Mouse (Mus musculus): Measurements from ENCODE around the gene Gemin2. TPM values are rescaled to one million over a fixed set of nuclear protein-coding genes. Genes with fewer than 3 reads are reported as not detected.

Gene Gemin2
- 22.4 and 25.3 TPM in 2 replicates for polyA plus RNA-seq (2012; rRNA removed)

DNA sequence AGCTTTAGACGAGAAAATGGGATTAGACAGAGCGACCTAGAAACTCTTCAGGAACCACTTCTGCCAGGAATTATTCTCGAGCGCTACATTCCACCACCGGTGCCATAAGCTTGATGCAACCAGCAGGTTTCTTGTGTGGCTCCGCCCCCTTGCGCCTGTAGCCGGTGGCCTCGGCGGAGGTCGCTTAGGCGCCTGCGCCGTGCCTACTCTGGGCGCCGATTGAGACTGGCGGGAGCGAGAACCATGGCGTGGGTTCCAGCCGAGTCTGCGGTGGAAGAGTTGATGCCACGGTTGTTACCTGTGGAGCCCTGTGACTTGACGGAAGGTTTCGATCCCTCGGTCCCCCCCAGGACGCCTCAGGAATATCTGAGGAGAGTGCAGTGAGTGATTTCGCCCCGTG lies at the start of gene Gemin2:
TSS of gene Gemin2 (plus strand) at position 160 of the 400 bp plus-strand sequence.

DNA sequence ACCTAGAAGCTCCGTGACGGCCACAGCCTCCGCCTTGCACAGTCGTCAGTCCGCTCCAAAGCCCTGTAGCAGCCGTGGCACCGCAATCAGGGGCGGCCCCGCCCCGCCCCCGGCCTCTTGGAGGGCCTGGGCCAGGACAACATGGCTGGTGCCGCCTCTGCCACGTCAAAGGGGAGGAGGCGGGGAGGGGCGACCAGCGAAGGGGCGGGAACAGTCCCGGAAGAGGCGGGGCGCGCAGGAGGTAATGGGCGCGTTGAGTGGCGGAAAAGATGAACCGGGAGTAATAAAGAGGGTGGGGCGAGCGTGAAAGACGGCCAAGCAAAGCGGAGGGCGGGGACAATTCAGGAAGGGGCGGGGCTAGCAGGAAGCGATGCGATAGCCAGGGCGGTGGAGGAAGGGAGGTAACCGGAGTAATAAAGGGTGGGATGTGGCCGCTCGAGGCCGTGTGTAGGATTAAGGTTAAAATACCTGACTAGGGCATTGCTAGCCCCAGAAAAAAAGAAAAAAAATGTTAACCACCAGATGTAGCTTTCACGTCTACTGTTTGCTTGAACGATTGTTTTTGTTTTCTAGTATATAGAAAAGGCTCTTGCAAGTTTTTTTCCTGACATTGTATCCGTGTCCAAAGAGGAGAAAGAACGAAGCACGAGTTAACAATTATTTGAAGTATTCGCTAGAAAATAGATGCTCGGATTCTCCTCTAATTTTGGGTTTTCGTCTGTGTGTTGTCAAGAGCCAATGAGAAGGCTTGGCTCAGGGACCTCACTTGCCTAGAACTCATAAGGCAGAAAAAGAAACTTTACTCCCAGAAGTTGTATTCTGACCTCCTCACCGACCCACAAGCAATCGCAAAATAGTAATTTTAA lies 1.1 kb upstream of the Gemin2 start, which contains the start of gene Sec23a:
TSS of gene Sec23a (minus strand) at position 174 of the 866 bp plus-strand sequence.

DNA sequence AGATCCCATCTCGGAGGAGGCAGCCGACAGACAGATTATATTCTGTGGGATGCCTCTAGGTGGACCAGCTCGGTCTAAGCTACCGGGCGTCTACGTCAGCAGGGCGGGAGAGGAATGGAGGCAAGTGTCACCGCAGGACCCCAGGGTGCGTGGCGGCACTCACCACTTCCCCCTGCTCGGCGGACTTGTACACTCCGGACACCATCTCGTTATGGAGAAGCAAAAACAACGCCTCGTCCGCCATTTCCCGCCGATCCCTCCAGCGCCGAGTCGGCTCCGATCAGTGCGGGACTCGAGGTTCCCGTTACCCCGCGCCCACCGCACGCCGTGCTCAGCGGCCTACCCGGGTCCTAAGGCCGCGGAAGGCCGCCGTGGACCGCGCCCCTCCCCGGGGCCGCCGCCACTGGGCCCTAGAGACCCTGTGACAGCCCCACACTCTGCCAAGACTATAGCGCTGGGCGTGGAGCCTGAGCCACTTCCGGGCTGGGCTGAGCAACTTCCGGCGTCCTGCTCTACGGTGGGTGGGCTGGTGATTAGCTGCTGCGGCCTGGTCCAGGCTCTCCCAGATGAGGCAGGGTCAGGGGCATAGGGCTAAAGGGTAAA lies 47.9 kb downstream of the Gemin2 start, which contains the start of gene Trappc6b:
TSS of gene Trappc6b (minus strand) at position 480 of the 603 bp plus-strand sequence.

DNA sequence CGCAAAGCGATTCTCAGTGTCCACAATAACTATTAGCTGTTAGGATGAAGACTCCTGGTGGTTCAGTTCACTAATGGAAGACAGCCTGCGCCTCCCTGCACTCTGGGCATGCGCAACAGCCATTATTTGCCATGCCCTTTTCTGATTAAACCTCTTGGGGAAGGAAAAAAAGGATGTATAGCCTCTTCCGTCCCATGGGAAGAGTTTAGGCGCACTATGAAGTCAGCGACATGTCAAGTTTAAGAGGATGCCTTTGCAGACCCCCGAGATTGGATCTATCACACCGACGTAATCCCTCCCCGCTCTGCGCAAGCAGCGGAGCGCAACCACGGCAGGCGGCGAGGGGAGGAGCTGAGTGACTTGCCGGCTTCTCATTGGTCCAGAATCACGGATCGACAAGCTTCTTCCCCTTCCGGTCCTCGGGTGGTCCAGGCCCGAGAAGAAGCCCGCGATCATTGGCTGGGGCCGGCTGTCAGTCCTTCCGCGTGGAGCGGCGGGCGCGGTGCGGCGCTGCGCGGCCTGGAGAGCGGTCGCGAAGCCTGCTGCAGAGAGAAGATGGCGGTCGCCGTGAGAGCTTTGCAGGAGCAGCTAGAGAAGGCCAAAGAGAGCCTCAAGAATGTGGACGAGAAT lies 53.4 kb downstream of the Gemin2 start, which contains the start of gene Pnn:
TSS of gene Pnn (plus strand) at position 437 of the 630 bp plus-strand sequence.

Other genes starting within 250 kb of the Gemin2 start
- gene Sec23a, start 1.4 kb upstream of the Gemin2 start, polyA plus RNA-seq (2012; rRNA removed), result 41.9 and 60.7 TPM in 2 replicates
- gene Trappc6b, start 48.1 kb downstream of the Gemin2 start, polyA plus RNA-seq (2012; rRNA removed), result 84.2 and 252 TPM in 2 replicates
- 157 and 214 TPM in 2 replicates for gene Pnn, start 53.5 kb downstream of the Gemin2 start, polyA plus RNA-seq (2012; rRNA removed)
- gene Mia2, start 82.4 kb downstream of the Gemin2 start, polyA plus RNA-seq (2012; rRNA removed), result 46.6 and 51.0 TPM in 2 replicates
- gene Fbxo33, start 206.3 kb downstream of the Gemin2 start, polyA plus RNA-seq (2012; rRNA removed), result 6.4 and 14.5 TPM in 2 replicates